Mouse (Mus musculus): Measurements from ENCODE around the gene Slc6a20b. TPM values are rescaled to one million over a fixed set of nuclear protein-coding genes. Genes with fewer than 3 reads are reported as not detected.
"Not testable (repeated sequence)": the region's sequence is repeated elsewhere in the genome, so short reads cannot be mapped to it uniquely, and the experiment has no call there.

Gene Slc6a20b
- 0.45 and 0.59 TPM in 2 replicates for polyA plus RNA-seq (2015; fragmentation: Nextera tagmentation; extraction: Ambion mirVana)

DNA sequence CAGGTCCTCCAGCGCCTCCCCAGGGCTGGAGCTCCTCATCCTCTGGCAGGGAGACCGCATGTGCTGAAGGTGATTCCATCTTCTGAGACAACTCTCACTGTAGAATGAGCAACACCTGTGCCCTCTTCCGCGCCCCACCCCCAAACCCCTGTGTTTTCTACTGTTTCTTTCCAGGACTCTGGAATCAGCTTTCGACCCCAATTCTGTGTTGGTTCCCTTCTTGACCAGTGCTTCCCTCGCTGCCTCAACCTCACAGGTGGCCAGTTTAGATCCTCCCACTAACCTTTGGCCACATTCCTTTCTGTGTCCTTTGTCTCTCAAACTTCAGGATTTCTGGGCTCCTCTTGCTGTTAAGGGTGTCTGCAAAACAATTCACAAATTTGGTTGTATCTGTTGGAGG lies at the start of gene Slc6a20b:
TSS of gene Slc6a20b (minus strand) at position 285 of the 400 bp plus-strand sequence.
- H3K9me3 ChIP-seq, result no peaks in the 10 kb centered on the region
- no peak within 1 kb of the TSS for H3K4me2 ChIP-seq (replicated peaks)
- H3K4me1 ChIP-seq (replicated peaks), result no peaks in the 10 kb centered on the region
- H3K36me3 ChIP-seq, result no peaks in the 10 kb centered on the region
- H3K27me3 ChIP-seq (replicated peaks), result no peaks in the 10 kb centered on the region
- no peak within 1 kb of the TSS for H3K27ac ChIP-seq
- H3K4me3 ChIP-seq (replicated peaks), result no peak within 1 kb of the TSS
- ATAC-seq, result no peak
- WGBS, result 83% methylated on average over 6 of the region's 6 CpGs
- no peak within 1 kb of the TSS for H3K9ac ChIP-seq

GRCm38 (mm10) chr9:123679198-123679597 lies 46.8 kb upstream of the Slc6a20b start:
- Histone ChIP-seq H3K4me3 (replicated peaks) (peak overlapping the region; percentile 48), H3K9me3 (no peaks in the 10 kb centered on the region), H3K27me3 (replicated peaks) (peaks cover 13% of the 10 kb centered on the region), H3K4me2 (replicated peaks) (peak overlapping the region; percentile 76), H3K27ac (no peak overlapping the region), H3K36me3 (no peaks in the 10 kb centered on the region), H3K4me1 (replicated peaks) (peaks cover 10% of the 10 kb centered on the region), H3K9ac (no peak overlapping the region)
- WGBS, result 20% methylated on average over 2 of the region's 2 CpGs
- no peak; the same call in 1 of the 2 replicates for ATAC-seq

- under 1% methylated on average over 73 of the region's 73 CpGs for WGBS
- H3K4me3 ChIP-seq (replicated peaks), result peak within 1 kb of the TSS; percentile 48
- H3K27me3 ChIP-seq (replicated peaks), result peaks cover 13% of the 10 kb centered on the region
- H3K27ac ChIP-seq, result peak within 1 kb of the TSS; percentile 56; the same call in 1 of the 2 replicates
- peak; percentile 95 for ATAC-seq
- peak within 1 kb of the TSS; percentile 55 for H3K9ac ChIP-seq
- no peaks in the 10 kb centered on the region for H3K36me3 ChIP-seq
- H3K4me2 ChIP-seq (replicated peaks), result peak within 1 kb of the TSS; percentile 76
- no peaks in the 10 kb centered on the region for H3K9me3 ChIP-seq
- peaks cover 10% of the 10 kb centered on the region for H3K4me1 ChIP-seq (replicated peaks)
These were observed 46.2 kb upstream of the Slc6a20b start, which contains the start of the genes Ccr9 and Slc6a20a for GRCm38 (mm10) chr9:123678327-123679105. Gene Ccr9 (plus strand): TSS chr9:123678439. Gene Slc6a20a (minus strand): TSS chr9:123678885.

- Histone ChIP-seq H3K27ac (no peak overlapping the region), H3K4me1 (replicated peaks) (no peaks in the 10 kb centered on the region), H3K4me2 (replicated peaks) (no peak overlapping the region), H3K4me3 (replicated peaks) (no peak overlapping the region), H3K36me3 (no peaks in the 10 kb centered on the region), H3K9ac (no peak overlapping the region), H3K27me3 (replicated peaks) (no peaks in the 10 kb centered on the region), H3K9me3 (no peaks in the 10 kb centered on the region)
- ATAC-seq, result no peak
- 55% methylated on average over 5 of the region's 5 CpGs for WGBS
These were observed 33.3 kb upstream of the Slc6a20b start for GRCm38 (mm10) chr9:123665645-123666044.

- not testable (repeated sequence) for H3K36me3 ChIP-seq; H3K9me3 ChIP-seq; H3K4me2 ChIP-seq (replicated peaks); H3K4me3 ChIP-seq (replicated peaks); H3K27ac ChIP-seq; ATAC-seq; H3K9ac ChIP-seq; H3K4me1 ChIP-seq (replicated peaks); H3K27me3 ChIP-seq (replicated peaks)
- WGBS, result 89% methylated on average over 17 of the region's 18 CpGs
These were observed 27.8 kb upstream of the Slc6a20b start for GRCm38 (mm10) chr9:123659986-123660676.

- no peaks in the 10 kb centered on the region for H3K27me3 ChIP-seq (replicated peaks)
- ATAC-seq, result no peak
- no peak overlapping the region for H3K4me2 ChIP-seq (replicated peaks)
- no peaks in the 10 kb centered on the region for H3K4me1 ChIP-seq (replicated peaks)
- H3K4me3 ChIP-seq (replicated peaks), result no peak overlapping the region
- no peak overlapping the region for H3K9ac ChIP-seq
- no peaks in the 10 kb centered on the region for H3K9me3 ChIP-seq
- H3K36me3 ChIP-seq, result no peaks in the 10 kb centered on the region
- no peak overlapping the region for H3K27ac ChIP-seq
These were observed 26.6 kb upstream of the Slc6a20b start for GRCm38 (mm10) chr9:123658981-123659380.

DNA sequence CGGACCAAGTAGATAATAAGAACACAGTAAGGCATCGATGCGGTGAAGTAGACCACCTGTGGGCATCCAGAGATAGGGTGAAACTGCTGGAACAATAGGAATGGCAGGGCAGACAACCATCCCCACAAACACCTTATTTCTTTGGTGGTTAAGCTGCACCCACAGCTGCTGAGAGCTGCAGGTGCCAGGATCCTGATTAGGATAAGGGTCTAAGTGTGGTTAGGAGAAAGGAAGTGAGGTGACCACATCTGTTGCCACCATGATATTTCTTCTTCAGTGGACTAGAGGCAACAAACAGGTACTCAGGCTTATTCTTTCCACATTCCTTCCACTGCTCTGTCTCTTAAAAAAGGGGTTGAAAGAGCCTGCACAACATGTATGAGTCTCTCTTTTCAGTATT lies 25.1 kb upstream of the Slc6a20b start:
- ATAC-seq, result no peak
- Histone ChIP-seq H3K9ac (no peak overlapping the region), H3K9me3 (no peaks in the 10 kb centered on the region), H3K27me3 (replicated peaks) (no peaks in the 10 kb centered on the region), H3K4me2 (replicated peaks) (no peak overlapping the region), H3K4me3 (replicated peaks) (no peak overlapping the region), H3K4me1 (replicated peaks) (no peaks in the 10 kb centered on the region), H3K36me3 (no peaks in the 10 kb centered on the region), H3K27ac (no peak overlapping the region)
- 82% methylated on average over 3 of the region's 3 CpGs for WGBS

- H3K4me1 ChIP-seq (replicated peaks), result no peaks in the 10 kb centered on the region
- 41% methylated on average over 4 of the region's 4 CpGs for WGBS
- no peak overlapping the region for H3K27ac ChIP-seq
- no peaks in the 10 kb centered on the region for H3K27me3 ChIP-seq (replicated peaks)
- peak; percentile 92 for ATAC-seq
- H3K9ac ChIP-seq, result no peak overlapping the region
- no peaks in the 10 kb centered on the region for H3K9me3 ChIP-seq
- H3K36me3 ChIP-seq, result no peaks in the 10 kb centered on the region
- H3K4me3 ChIP-seq (replicated peaks), result no peak overlapping the region
- 0 out of 2 replicates have a peak overlapping the region, but pooled peaks have one; percentile 6 for H3K4me2 ChIP-seq (replicated peaks)
These were observed 19.0 kb upstream of the Slc6a20b start for GRCm38 (mm10) chr9:123651369-123651768.

GRCm38 (mm10) chr9:123649785-123650511 lies 17.6 kb upstream of the Slc6a20b start:
- H3K9me3 ChIP-seq, result no peaks in the 10 kb centered on the region
- WGBS, result 75% methylated on average over 2 of the region's 2 CpGs
- no peak overlapping the region for H3K9ac ChIP-seq
- peak; percentile 71 for ATAC-seq
- H3K4me2 ChIP-seq (replicated peaks), result no peak overlapping the region
- no peaks in the 10 kb centered on the region for H3K36me3 ChIP-seq
- no peak overlapping the region for H3K4me3 ChIP-seq (replicated peaks)
- no peak overlapping the region for H3K27ac ChIP-seq
- no peaks in the 10 kb centered on the region for H3K27me3 ChIP-seq (replicated peaks)
- H3K4me1 ChIP-seq (replicated peaks), result no peaks in the 10 kb centered on the region

DNA sequence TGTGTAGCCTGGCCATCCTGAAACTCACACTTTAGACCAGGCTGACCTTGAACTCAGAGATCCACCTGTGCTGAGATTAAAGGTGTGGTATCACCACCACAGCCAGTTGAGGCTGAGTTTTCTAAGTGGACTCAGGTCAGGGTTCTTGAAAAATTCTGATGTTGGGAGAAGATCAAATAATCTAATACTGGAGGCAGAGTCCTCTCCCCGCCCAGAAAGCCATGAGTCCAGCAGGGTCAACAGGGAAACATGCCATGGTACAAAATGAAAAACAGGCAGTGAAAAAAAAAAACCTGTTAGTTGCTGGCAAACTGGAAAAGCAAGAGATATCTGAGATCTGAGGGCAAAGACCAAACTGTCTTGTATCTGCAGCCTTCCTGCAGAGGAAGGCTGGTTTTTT lies 7.7 kb upstream of the Slc6a20b start:
- Histone ChIP-seq H3K9me3 (no peaks in the 10 kb centered on the region), H3K36me3 (no peaks in the 10 kb centered on the region), H3K27me3 (replicated peaks) (no peaks in the 10 kb centered on the region), H3K4me3 (replicated peaks) (no peak overlapping the region), H3K4me2 (replicated peaks) (no peak overlapping the region), H3K9ac (no peak overlapping the region), H3K27ac (peak overlapping the region; percentile 36; the same call in 1 of the 2 replicates), H3K4me1 (replicated peaks) (no peaks in the 10 kb centered on the region)
- peak; percentile 41 for ATAC-seq
- 45% methylated on average over 1 of the region's 1 CpGs for WGBS

GRCm38 (mm10) chr9:123638668-123639089 lies 6.3 kb upstream of the Slc6a20b start:
- no peak overlapping the region for H3K9ac ChIP-seq
- no peaks in the 10 kb centered on the region for H3K4me1 ChIP-seq (replicated peaks)
- H3K27ac ChIP-seq, result no peak overlapping the region
- H3K4me2 ChIP-seq (replicated peaks), result no peak overlapping the region
- H3K27me3 ChIP-seq (replicated peaks), result no peaks in the 10 kb centered on the region
- no peak overlapping the region for H3K4me3 ChIP-seq (replicated peaks)
- WGBS, result 70% methylated on average over 1 of the region's 1 CpGs
- H3K36me3 ChIP-seq, result no peaks in the 10 kb centered on the region
- no peaks in the 10 kb centered on the region for H3K9me3 ChIP-seq
- ATAC-seq, result peak; percentile 79

DNA sequence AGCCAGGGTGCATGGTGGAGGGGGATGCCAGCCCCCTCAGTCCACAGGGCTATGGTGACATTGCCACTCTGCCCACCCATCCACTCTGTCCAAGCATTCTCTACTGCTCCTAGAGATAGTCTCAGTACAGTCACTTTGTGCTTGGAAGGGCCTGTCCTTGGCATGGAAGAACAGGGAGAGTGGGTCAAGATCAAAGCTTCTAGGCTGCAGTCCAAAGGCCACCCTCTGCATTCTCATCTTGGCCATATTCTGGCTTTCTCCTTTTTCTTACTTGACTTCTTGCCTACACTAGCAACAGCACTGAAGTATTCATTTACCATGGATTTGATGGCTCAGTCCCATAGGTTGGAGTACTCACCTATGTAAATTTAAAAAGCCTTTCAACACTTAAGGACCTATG lies 5.9 kb upstream of the Slc6a20b start:
- Histone ChIP-seq H3K9ac (no peak overlapping the region), H3K9me3 (no peaks in the 10 kb centered on the region), H3K4me3 (replicated peaks) (no peak overlapping the region), H3K27me3 (replicated peaks) (no peaks in the 10 kb centered on the region), H3K36me3 (no peaks in the 10 kb centered on the region), H3K27ac (no peak overlapping the region), H3K4me2 (replicated peaks) (no peak overlapping the region), H3K4me1 (replicated peaks) (no peaks in the 10 kb centered on the region)
- ATAC-seq, result peak; percentile 15; the same call in 1 of the 2 replicates
